Mouse (Mus musculus): ENCODE results near the gene Nrsn1.
"Not testable (repeated sequence)": the region's sequence is repeated elsewhere in the genome, so short reads cannot be mapped to it uniquely, and the experiment has no call there.

The Nrsn1 gene

GRCm38 (mm10) chr13:25270402-25270801 is at the start of gene Nrsn1:
Gene Nrsn1, minus strand, starts transcription at chr13:25270502.
- not testable (repeated sequence) for DNase-seq (ENCODE audit: low read depth, low spot score)

GRCm38 (mm10) chr13:25312059-25312458 is 41.8 kb upstream of the Nrsn1 start:
- DNase-seq (ENCODE audit: low read depth, low spot score) = no peak

GRCm38 (mm10) chr13:25310068-25310467 is 39.8 kb upstream of the Nrsn1 start:
- DNase-seq (ENCODE audit: low read depth, low spot score) = no peak

GRCm38 (mm10) chr13:25288736-25289135 is 18.4 kb upstream of the Nrsn1 start:
- DNase-seq (ENCODE audit: low read depth, low spot score) = no peak

- DNase-seq (ENCODE audit: low read depth, low spot score) = no peak
These were observed 4.7 kb upstream of the Nrsn1 start for GRCm38 (mm10) chr13:25274934-25275565.

GRCm38 (mm10) chr13:25272189-25272588 is 1.9 kb upstream of the Nrsn1 start:
- DNase-seq (ENCODE audit: low read depth, low spot score) = no peak

GRCm38 (mm10) chr13:25269569-25270268 is 583 bp downstream of the Nrsn1 start:
- no peak for DNase-seq (ENCODE audit: low read depth, low spot score)

GRCm38 (mm10) chr13:25269039-25269438 is 1.3 kb downstream of the Nrsn1 start:
- no peak for DNase-seq (ENCODE audit: low read depth, low spot score)

- DNase-seq (ENCODE audit: low read depth, low spot score) = no peak
These were observed 7.6 kb downstream of the Nrsn1 start for GRCm38 (mm10) chr13:25262748-25263147.

- DNase-seq (ENCODE audit: low read depth, low spot score) = no peak
These were observed 12.7 kb downstream of the Nrsn1 start for GRCm38 (mm10) chr13:25257608-25258007.

GRCm38 (mm10) chr13:25254478-25255263 is 15.6 kb downstream of the Nrsn1 start:
- DNase-seq (ENCODE audit: low read depth, low spot score) = no peak

GRCm38 (mm10) chr13:25251893-25252292 is 18.4 kb downstream of the Nrsn1 start:
- no peak for DNase-seq (ENCODE audit: low read depth, low spot score)

- DNase-seq (ENCODE audit: low read depth, low spot score) = no peak
These were observed 50.0 kb downstream of the Nrsn1 start for GRCm38 (mm10) chr13:25220186-25220787.

GRCm38 (mm10) chr13:25218394-25218793 is 51.9 kb downstream of the Nrsn1 start:
- DNase-seq (ENCODE audit: low read depth, low spot score) = no peak

- DNase-seq (ENCODE audit: low read depth, low spot score) = no peak
These were observed 63.4 kb downstream of the Nrsn1 start for GRCm38 (mm10) chr13:25206950-25207349.

All from CD4-positive helper T cell, adult 2 months (primary cell).